Mouse (Mus musculus) liver, embryonic 15.5 days (tissue): ENCODE data around the gene Btla. TPM values are rescaled to one million over a fixed set of nuclear protein-coding genes. Genes with fewer than 3 reads are reported as not detected.

Experiments used
- ATAC-seq: fragments of 200-750 bp; cut with Nextera tagmentation; 2 replicates; pipeline ENCODE4 v1.8.0; 2017; ENCODE audit warnings: moderate number of reproducible peaks, mild to moderate bottlenecking, moderate library complexity; ENCODE audit not compliant: insufficient read depth
- H3K27ac ChIP-seq: fragments of 300-500 bp; sonication (generic); replicated peaks from 2 replicates; pipeline ENCODE4 v1.5.1; 2015; ENCODE audit warnings: mild to moderate bottlenecking, inconsistent platforms
- H3K27me3 ChIP-seq: fragments of 300-500 bp; sonication (generic); 2 replicates; pipeline ENCODE4 v1.6.1; 2015; ENCODE audit warnings: mild to moderate bottlenecking, inconsistent platforms
- H3K36me3 ChIP-seq: fragments of 300-500 bp; sonication (generic); replicated peaks from 2 replicates; pipeline ENCODE4 v1.6.1; 2015; ENCODE audit warnings: moderate library complexity, mild to moderate bottlenecking, inconsistent platforms
- H3K4me1 ChIP-seq: fragments of 300-500 bp; sonication (generic); replicated peaks from 2 replicates; pipeline ENCODE4 v1.6.1; 2015; ENCODE audit warnings: inconsistent platforms
- H3K4me2 ChIP-seq: fragments of 300-500 bp; sonication (generic); 2 replicates; pipeline ENCODE4 v1.6.1; 2015; ENCODE audit warnings: moderate library complexity, mild to moderate bottlenecking, inconsistent platforms
- H3K4me3 ChIP-seq: fragments of 300-500 bp; sonication (generic); replicated peaks from 2 replicates; pipeline ENCODE4 v1.5.1; 2015; ENCODE audit warnings: mild to moderate bottlenecking, inconsistent platforms
- H3K9ac ChIP-seq: fragments of 300-500 bp; sonication (generic); 2 replicates; pipeline ENCODE4 v1.6.1; 2015; ENCODE audit warnings: moderate library complexity, mild to moderate bottlenecking, inconsistent platforms
- H3K9me3 ChIP-seq: fragments of 300-500 bp; sonication (generic); replicated peaks from 2 replicates; pipeline ENCODE4 v1.6.1; 2016; ENCODE audit warnings: inconsistent platforms
- WGBS: fragments of 180-500 bp; shearing (Covaris S2); methylation state at CpG from one replicate; pipeline ENCODE4 v1.1.7; 2015; ENCODE audit warnings: mixed read lengths; ENCODE audit not compliant: insufficient replicate concordance; 5-methylcytosine and 5-hydroxymethylcytosine counted together
- polyA plus RNA-seq: library from polyadenylated mRNA; unstranded; fragments of >200 nt; fragmentation: Nextera tagmentation; extraction: Ambion mirVana; gene quantifications from 2 replicates; pipeline ENCODE4 v1.2.1, GENCODE M21; 2015

Gene Btla
- polyA plus RNA-seq, 1 experiment from 2014 or later, result 0.56 TPM

- no peaks in the 10 kb centered on the region for H3K9me3 ChIP-seq
- no peak overlapping the region for H3K4me2 ChIP-seq
- H3K27me3 ChIP-seq, result no peaks in the 10 kb centered on the region
- no peaks in the 10 kb centered on the region for H3K4me1 ChIP-seq
- H3K36me3 ChIP-seq, result no peaks in the 10 kb centered on the region
- H3K27ac ChIP-seq, result no peak overlapping the region
- H3K4me3 ChIP-seq, result no peak overlapping the region
- no peak overlapping the region for H3K9ac ChIP-seq
- WGBS, result 51% methylated on average over 1 of the region's 1 CpGs
- no peak for ATAC-seq
Measured at GRCm38 (mm10) chr16:45227002-45227401, 2.9 kb downstream of the Btla start.

DNA sequence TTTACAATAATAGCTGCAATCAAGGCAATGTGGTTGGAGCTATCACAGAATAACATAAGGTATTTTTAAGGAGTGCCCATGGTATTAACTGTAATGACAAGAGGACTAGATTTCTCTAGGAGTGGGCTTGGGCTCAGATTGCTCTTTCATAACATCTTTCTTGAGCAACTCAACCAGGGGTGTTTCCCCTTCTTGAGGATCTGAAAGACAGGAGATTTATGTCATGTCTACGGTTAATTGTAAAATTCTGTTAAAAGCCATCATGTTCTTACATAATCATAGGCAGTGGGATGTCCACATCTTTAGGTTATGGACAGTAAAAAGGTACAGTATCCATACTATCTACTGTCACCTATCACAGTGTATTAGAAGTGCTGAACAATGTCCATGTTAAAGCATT, 7.2 kb downstream of the Btla start:
- no peak for ATAC-seq
- no peaks in the 10 kb centered on the region for H3K9me3 ChIP-seq
- H3K4me2 ChIP-seq, result no peak overlapping the region
- H3K9ac ChIP-seq, result no peak overlapping the region
- no peaks in the 10 kb centered on the region for H3K27me3 ChIP-seq
- no peaks in the 10 kb centered on the region for H3K36me3 ChIP-seq
- no peak overlapping the region for H3K27ac ChIP-seq
- H3K4me1 ChIP-seq, result no peaks in the 10 kb centered on the region
- H3K4me3 ChIP-seq, result no peak overlapping the region
- WGBS, result 50% methylated on average over 1 of the region's 1 CpGs

DNA sequence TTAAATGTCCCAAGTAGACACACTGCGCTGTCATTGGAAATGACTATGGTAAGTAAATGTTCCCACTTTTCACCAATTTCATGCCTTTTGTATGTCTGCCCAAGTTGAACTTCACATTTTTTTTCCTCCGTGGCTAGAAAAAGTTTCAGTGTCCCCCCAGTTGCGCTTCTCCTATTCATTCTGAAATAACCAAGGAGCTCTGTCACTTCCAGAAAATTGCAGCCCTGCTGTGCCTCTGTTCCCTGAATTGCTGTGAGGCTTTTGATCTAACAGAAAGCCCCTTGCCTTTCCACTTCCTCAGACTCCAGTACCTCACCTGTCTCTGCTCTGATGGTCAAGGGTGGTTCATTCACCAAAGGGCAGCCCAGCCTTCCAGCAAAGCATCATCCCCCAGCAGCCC, 8.9 kb downstream of the Btla start:
- Histone ChIP-seq H3K4me3 (no peak overlapping the region), H3K4me1 (no peaks in the 10 kb centered on the region), H3K36me3 (no peaks in the 10 kb centered on the region), H3K9ac (no peak overlapping the region), H3K27ac (no peak overlapping the region), H3K4me2 (no peak overlapping the region), H3K9me3 (no peaks in the 10 kb centered on the region), H3K27me3 (no peaks in the 10 kb centered on the region)
- no peak for ATAC-seq
- 65% methylated on average over 3 of the region's 3 CpGs for WGBS

- Histone ChIP-seq H3K4me3 (no peak overlapping the region), H3K9ac (no peak overlapping the region), H3K27ac (no peak overlapping the region), H3K9me3 (no peaks in the 10 kb centered on the region), H3K27me3 (no peaks in the 10 kb centered on the region), H3K4me1 (no peaks in the 10 kb centered on the region), H3K36me3 (no peaks in the 10 kb centered on the region), H3K4me2 (no peak overlapping the region)
- no peak for ATAC-seq
- 48% methylated on average over 1 of the region's 1 CpGs for WGBS
Measured at GRCm38 (mm10) chr16:45242700-45243099, 18.6 kb downstream of the Btla start.

GRCm38 (mm10) chr16:45244930-45245472, 20.9 kb downstream of the Btla start:
- Histone ChIP-seq H3K9me3 (no peaks in the 10 kb centered on the region), H3K4me1 (no peaks in the 10 kb centered on the region), H3K4me2 (no peak overlapping the region), H3K36me3 (no peaks in the 10 kb centered on the region), H3K9ac (no peak overlapping the region), H3K27me3 (no peaks in the 10 kb centered on the region), H3K4me3 (no peak overlapping the region), H3K27ac (no peak overlapping the region)
- 56% methylated on average over 3 of the region's 3 CpGs for WGBS
- ATAC-seq, result no peak

- H3K9ac ChIP-seq, result no peak overlapping the region
- H3K9me3 ChIP-seq, result no peaks in the 10 kb centered on the region
- no peak overlapping the region for H3K4me3 ChIP-seq
- no peaks in the 10 kb centered on the region for H3K36me3 ChIP-seq
- H3K27ac ChIP-seq, result no peak overlapping the region
- H3K27me3 ChIP-seq, result no peaks in the 10 kb centered on the region
- no peaks in the 10 kb centered on the region for H3K4me1 ChIP-seq
- H3K4me2 ChIP-seq, result no peak overlapping the region
- 64% methylated on average over 2 of the region's 2 CpGs for WGBS
- ATAC-seq, result no peak
Measured at GRCm38 (mm10) chr16:45249761-45250160, 25.6 kb downstream of the Btla start.

- Histone ChIP-seq H3K27me3 (no peaks in the 10 kb centered on the region), H3K9ac (no peak overlapping the region), H3K36me3 (no peaks in the 10 kb centered on the region), H3K4me3 (no peak overlapping the region), H3K4me1 (no peaks in the 10 kb centered on the region), H3K9me3 (no peaks in the 10 kb centered on the region), H3K4me2 (no peak overlapping the region), H3K27ac (no peak overlapping the region)
- ATAC-seq, result no peak
Measured at GRCm38 (mm10) chr16:45250317-45250716, 26.2 kb downstream of the Btla start.

DNA sequence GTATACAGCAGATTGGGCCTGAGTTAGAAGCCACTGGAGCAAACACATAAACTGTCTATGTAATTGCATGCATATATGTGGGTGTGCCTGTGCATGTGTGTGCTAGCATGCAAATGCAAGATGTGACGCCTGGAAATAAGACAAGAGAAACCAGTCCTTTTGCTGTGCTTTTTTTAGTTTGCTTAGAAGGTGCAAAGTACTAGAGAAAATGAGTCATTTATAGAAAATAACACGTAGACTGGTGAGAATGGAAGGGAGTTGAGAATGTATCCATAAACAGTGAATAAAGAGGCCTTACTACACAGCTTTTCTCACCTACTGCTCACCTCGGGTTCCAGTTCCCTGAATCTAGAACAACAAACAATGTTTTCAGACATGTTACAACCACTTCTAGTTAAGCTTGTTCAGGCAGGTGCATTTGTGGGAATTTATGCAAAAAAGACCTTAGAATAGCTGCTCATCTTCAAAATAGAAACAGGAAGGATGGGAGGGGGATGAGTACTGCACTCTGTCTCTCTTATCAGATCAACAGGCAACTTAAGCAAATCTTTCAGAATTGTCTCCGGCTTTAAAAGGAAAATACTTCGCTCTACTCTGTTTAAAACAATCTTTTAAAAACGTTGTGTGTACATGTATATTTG, 27.8 kb downstream of the Btla start:
- 32% methylated on average over 6 of the region's 6 CpGs for WGBS
- Histone ChIP-seq H3K9me3 (no peaks in the 10 kb centered on the region), H3K36me3 (no peaks in the 10 kb centered on the region), H3K27me3 (no peaks in the 10 kb centered on the region), H3K4me1 (no peaks in the 10 kb centered on the region), H3K4me3 (no peak overlapping the region), H3K27ac (no peak overlapping the region), H3K4me2 (no peak overlapping the region), H3K9ac (no peak overlapping the region)
- ATAC-seq, result no peak

DNA sequence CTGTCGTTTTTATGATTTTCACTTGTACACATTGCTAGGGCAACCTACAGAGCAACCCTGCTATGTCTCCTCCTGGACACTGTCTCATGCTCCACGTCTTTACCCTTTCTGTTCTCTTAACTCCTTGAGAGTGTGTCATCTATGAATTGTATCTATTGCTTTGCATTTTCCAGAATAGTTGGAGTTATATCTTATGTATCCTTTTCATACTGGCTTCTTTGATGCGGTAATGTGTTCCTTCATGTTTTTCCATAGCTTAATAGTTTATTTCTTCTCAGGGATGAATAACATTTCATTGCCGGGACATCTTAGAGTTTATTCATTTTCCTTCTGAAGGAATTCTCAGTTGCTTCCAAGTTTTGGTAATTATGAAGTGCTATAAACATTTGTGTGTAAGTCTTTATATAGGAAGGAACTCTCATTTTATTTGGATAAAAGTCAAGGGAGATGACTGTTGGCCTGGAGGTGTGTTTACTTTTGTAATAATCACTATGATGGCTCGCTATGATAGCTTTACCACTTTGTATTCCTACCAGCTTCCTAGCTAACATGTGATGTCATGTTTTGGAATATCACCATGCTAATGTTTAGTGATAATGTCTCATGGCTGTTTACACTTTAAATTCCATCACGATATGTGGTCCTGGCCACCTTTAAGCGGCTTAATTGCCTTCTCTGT, 31.2 kb downstream of the Btla start:
- no peak for ATAC-seq
- no peak overlapping the region for H3K4me2 ChIP-seq
- no peak overlapping the region for H3K27ac ChIP-seq
- no peaks in the 10 kb centered on the region for H3K27me3 ChIP-seq
- H3K4me1 ChIP-seq, result no peaks in the 10 kb centered on the region
- H3K9ac ChIP-seq, result no peak overlapping the region
- no peak overlapping the region for H3K4me3 ChIP-seq
- H3K36me3 ChIP-seq, result no peaks in the 10 kb centered on the region
- no peaks in the 10 kb centered on the region for H3K9me3 ChIP-seq
- 72% methylated on average over 7 of the region's 7 CpGs for whole genome bisulfite sequencing

DNA sequence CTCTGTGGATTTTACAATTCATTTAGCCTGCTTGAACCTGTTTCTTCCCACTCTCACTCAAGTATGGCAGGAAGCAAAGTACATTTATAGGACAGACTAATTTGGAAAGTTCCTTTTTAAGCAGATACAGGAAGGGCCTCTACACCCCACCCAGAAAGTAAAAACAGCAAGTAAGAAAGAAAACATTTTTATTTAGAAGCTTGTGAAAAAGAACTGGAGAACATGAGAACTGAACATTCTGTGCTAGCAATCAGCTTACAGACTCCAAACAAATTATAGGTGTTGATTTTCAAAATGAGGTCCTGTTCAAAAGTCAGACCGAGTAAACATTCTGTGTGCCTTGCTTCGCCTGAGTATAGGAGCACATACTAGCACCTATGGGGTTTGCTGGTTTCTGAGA, 32.8 kb downstream of the Btla start:
- 47% methylated on average over 2 of the region's 2 CpGs for WGBS
- no peaks in the 10 kb centered on the region for H3K36me3 ChIP-seq

GRCm38 (mm10) chr16:45257567-45257966, 33.5 kb downstream of the Btla start:
- Histone ChIP-seq H3K27me3 (no peaks in the 10 kb centered on the region), H3K4me3 (no peak overlapping the region), H3K27ac (no peak overlapping the region), H3K9me3 (no peaks in the 10 kb centered on the region), H3K4me2 (no peak overlapping the region), H3K9ac (no peak overlapping the region), H3K36me3 (no peaks in the 10 kb centered on the region), H3K4me1 (no peaks in the 10 kb centered on the region)
- ATAC-seq, result no peak
- 49% methylated on average over 1 of the region's 1 CpGs for WGBS

More for the DNA sequence above, 32.8 kb downstream of the Btla start:
- Histone ChIP-seq H3K27me3 (no peaks in the 10 kb centered on the region), H3K9me3 (no peaks in the 10 kb centered on the region), H3K27ac (no peak overlapping the region), H3K9ac (no peak overlapping the region), H3K4me3 (no peak overlapping the region), H3K4me2 (no peak overlapping the region), H3K4me1 (no peaks in the 10 kb centered on the region)
- ATAC-seq, result no peak

DNA sequence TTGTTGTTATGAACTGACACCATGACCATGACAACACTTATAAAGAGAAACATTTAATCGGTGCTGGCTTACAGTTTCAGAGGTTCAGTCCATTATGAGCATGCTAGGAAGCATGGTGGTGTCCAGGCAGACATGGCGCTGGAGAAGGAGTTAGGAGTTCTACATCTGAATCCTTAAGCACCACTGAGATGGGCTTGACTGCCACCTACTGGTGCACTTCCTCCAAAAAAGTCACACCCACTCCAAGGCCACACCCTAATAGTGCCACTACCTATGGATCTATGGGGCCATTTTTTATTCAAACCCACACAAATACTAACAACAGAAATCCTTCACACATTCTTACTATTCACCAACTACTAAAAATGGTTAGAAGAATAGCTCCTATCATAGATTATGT, 35.5 kb downstream of the Btla start:
- Histone ChIP-seq H3K36me3 (no peaks in the 10 kb centered on the region), H3K9me3 (no peaks in the 10 kb centered on the region), H3K27ac (no peak overlapping the region), H3K4me2 (no peak overlapping the region), H3K27me3 (no peaks in the 10 kb centered on the region), H3K4me1 (no peaks in the 10 kb centered on the region), H3K4me3 (no peak overlapping the region), H3K9ac (no peak overlapping the region)
- WGBS, result 67% methylated on average over 2 of the region's 2 CpGs
- ATAC-seq, result no peak
